In the genomic region with DNA sequence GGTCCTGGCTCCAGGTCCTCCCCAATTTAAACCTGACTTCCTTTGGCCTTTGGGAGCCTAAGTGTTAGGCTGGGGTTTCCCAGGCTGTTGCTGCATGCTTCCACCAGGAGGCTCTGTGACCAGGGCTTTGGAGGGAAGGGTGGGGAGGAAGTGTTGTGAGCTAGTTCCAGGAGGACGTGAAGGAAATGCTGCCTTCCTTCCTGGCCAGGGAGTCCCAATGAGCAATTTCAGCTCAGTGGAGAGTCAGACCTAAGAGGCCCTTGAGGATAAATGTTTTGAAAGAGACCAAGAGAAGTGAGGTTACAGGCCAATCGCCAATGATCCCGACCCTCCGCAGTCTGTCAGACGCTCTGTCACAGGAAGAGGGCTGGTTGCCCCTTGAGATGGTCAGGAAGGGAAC, we compare ENCODE assay signal across 8 mouse cellular contexts. TPM values are rescaled to one million over a fixed set of nuclear protein-coding genes. Genes with fewer than 3 reads are reported as not detected.
A peak's percentile ranks its signal among the peaks of the same experiment; 100 is the strongest.
DNase-seq lines count a peak whose midpoint lies in the region; ATAC-seq and TF ChIP-seq lines count a peak whose summit lies in the region.

No protein-coding gene starts in this region.

- 0 out of 2 replicates have a peak overlapping the region, but pooled peaks have one; percentile 54 for H3K9ac ChIP-seq in embryonic facial prominence, embryonic 13.5 days
- peak overlapping the region; percentile 9 for H3K9ac ChIP-seq in liver, adult 2 months (ENCODE audit: low read depth, low read length)

- peak; percentile 23 for DNase-seq in CD4-positive helper T cell, adult 2 months (ENCODE audit: low read depth, low spot score)
- DNase-seq in adrenal gland, postnatal 10 days = peak; percentile 82
- peak; percentile 92 for DNase-seq in heart, adult 8-10 months (ENCODE audit: low spot score)
- DNase-seq in kidney, adult 8-10 months = peak; percentile 78 to 80
- DNase-seq in liver, adult 2 months (ENCODE audit: extremely low read depth, low read depth, low spot score) = peak; percentile 70
- DNase-seq in thymus, postnatal 25 days = peak; percentile 72

- 23% methylated on average over 5 of the region's 5 CpGs for WGBS in embryonic facial prominence, embryonic 13.5 days
- WGBS in liver, adult 2 months = 23% methylated on average over 5 of the region's 5 CpGs

- H3K36me3 ChIP-seq in embryonic facial prominence, embryonic 13.5 days = no peaks in the 10 kb centered on the region
- H3K36me3 ChIP-seq in liver, adult 2 months (ENCODE audit: control insufficient read depth, insufficient read depth, low read length) = no peaks in the 10 kb centered on the region
- H3K36me3 ChIP-seq in myocyte (ENCODE audit: control insufficient read depth, insufficient read depth) = no peaks in the 10 kb centered on the region

- peak; percentile 96 for TF ChIP-seq CTCF in liver, adult 2 months (IDR thresholded peaks at IDR 0.05; ENCODE audit: low read depth, low read length)

- peak overlapping the region; percentile 47 for H3K4me2 ChIP-seq in embryonic facial prominence, embryonic 13.5 days
- peak overlapping the region; percentile 36 for H3K4me2 ChIP-seq in myocyte (ENCODE audit: low read depth)

- H3K4me1 ChIP-seq in embryonic facial prominence, embryonic 13.5 days = peaks cover 13% of the 10 kb centered on the region
- H3K4me1 ChIP-seq in liver, adult 2 months (ENCODE audit: control insufficient read depth, insufficient read depth, low read length) = peaks cover 15% of the 10 kb centered on the region

- no peak overlapping the region for H3ac ChIP-seq in myocyte (ENCODE audit: control insufficient read depth, insufficient read length)

- H3K9me3 ChIP-seq in embryonic facial prominence, embryonic 13.5 days = no peaks in the 10 kb centered on the region

- no peaks in the 10 kb centered on the region; the same call in 1 of the 2 replicates for H3K79me2 ChIP-seq in liver, adult 2 months (ENCODE audit: control insufficient read depth, insufficient read depth, low read length)
- no peaks in the 10 kb centered on the region for H3K79me2 ChIP-seq in myocyte (ENCODE audit: control insufficient read depth, insufficient read depth)

- ATAC-seq in embryonic facial prominence, embryonic 13.5 days (ENCODE audit: insufficient number of reproducible peaks, insufficient read depth, low FRiP score, low TSS enrichment, low read depth) = no peak

- H3K4me3 ChIP-seq in embryonic facial prominence, embryonic 13.5 days = 0 out of 2 replicates have a peak overlapping the region, but pooled peaks have one; percentile 9
- no peak overlapping the region for H3K4me3 ChIP-seq in liver, adult 2 months (ENCODE audit: insufficient read depth, low read depth, low read length)
- H3K4me3 ChIP-seq in myocyte = no peak overlapping the region

- peaks cover 30% of the 10 kb centered on the region for H3K27me3 ChIP-seq in embryonic facial prominence, embryonic 13.5 days
- H3K27me3 ChIP-seq in liver, adult 2 months (ENCODE audit: control insufficient read depth, insufficient read depth, low read length) = no peaks in the 10 kb centered on the region
- H3K27me3 ChIP-seq in myocyte (ENCODE audit: control insufficient read depth, insufficient read depth, insufficient read length) = no peaks in the 10 kb centered on the region

- no peak overlapping the region for H3K27ac ChIP-seq in embryonic facial prominence, embryonic 13.5 days
- peak overlapping the region; percentile 51 for H3K27ac ChIP-seq in liver, adult 2 months (replicated peaks; ENCODE audit: insufficient read depth, low read depth, low read length)

- TF ChIP-seq POLR2A in liver, adult 2 months (IDR thresholded peaks at IDR 0.05; ENCODE audit: extremely low read depth, insufficient read depth, low read length) = no peak
- TF ChIP-seq POLR2A in myocyte (IDR thresholded peaks at IDR 0.05; ENCODE audit: insufficient read length, low read depth) = no peak

TF ChIP-seq in myocyte, 11 proteins besides CTCF, POLR2A, EP300 and RAD21:
- TF ChIP-seq POLR2AphosphoS2 (IDR thresholded peaks at IDR 0.05; ENCODE audit: insufficient read length, low read depth) (no peak), USF1 (IDR thresholded peaks at IDR 0.05; ENCODE audit: low read depth) (no peak), CEBPB (IDR thresholded peaks at IDR 0.05; ENCODE audit: insufficient read depth, poor library complexity, severe bottlenecking) (no peak), SRF (IDR thresholded peaks at IDR 0.05; ENCODE audit: control insufficient read depth, insufficient read length, low read depth) (no peak), REST (IDR thresholded peaks at IDR 0.05; ENCODE audit: insufficient read depth, insufficient read length) (no peak), MAX (IDR thresholded peaks at IDR 0.05; ENCODE audit: low read depth) (no peak), E2F4 (IDR thresholded peaks at IDR 0.05; ENCODE audit: insufficient read depth) (no peak), TCF12 (IDR thresholded peaks at IDR 0.05; ENCODE audit: insufficient read depth, poor library complexity, severe bottlenecking) (no peak), TCF3 (IDR thresholded peaks at IDR 0.05; ENCODE audit: insufficient read length, low read depth) (no peak), MYOG (IDR thresholded peaks at IDR 0.05; ENCODE audit: control insufficient read depth in 1 of 3, insufficient read depth in 1 of 3, insufficient read length in 2 of 3, low read depth in 2 of 3) (no peak), MYOD1 (IDR thresholded peaks at IDR 0.05; ENCODE audit: control insufficient read depth in 1 of 3, insufficient read length in 2 of 3, low read depth in 2 of 3) (no peak)
TF ChIP-seq in myocyte: peak in this region for 0.

RNA-seq across cellular contexts. Expression of a gene that starts 7.1 kb away (rescaled TPM):
- total RNA-seq in adrenal gland, postnatal 10 days (2021) = 100 to 1,000 TPM; 315 to 378 TPM
- 164 and 216 TPM in 2 replicates for polyA plus RNA-seq in embryonic facial prominence, embryonic 13.5 days (2015; fragmentation: Nextera tagmentation; extraction: Ambion mirVana)
- 100 to 1,000 TPM; 113 to 146 (median 132) TPM for total RNA-seq in heart, adult 8-10 months (2022)
- 563 and 653 TPM in 2 replicates for total RNA-seq in liver, adult 2 months (2014; rRNA removed)
- polyA plus RNA-seq in liver, adult 2 months (2012; rRNA removed) = 365 and 397 TPM in 2 replicates
- 99.6 TPM for polyA plus RNA-seq in myocyte (2012; fragmentation: generic; extraction: Trizol)

RNA-seq across cellular contexts. Expression of a gene that starts 29.7 kb away (rescaled TPM):
- total RNA-seq in adrenal gland, postnatal 10 days (2021) = 10 to 100 TPM; 41.7 to 43.4 TPM
- polyA plus RNA-seq in embryonic facial prominence, embryonic 13.5 days (2015; fragmentation: Nextera tagmentation; extraction: Ambion mirVana) = 1.4 and 1.6 TPM in 2 replicates
- total RNA-seq in heart, adult 8-10 months (2022) = 10 to 100 TPM; 15.4 to 19.9 (median 18.0) TPM
- total RNA-seq in liver, adult 2 months (2014; rRNA removed) = 84.6 and 88.6 TPM in 2 replicates
- polyA plus RNA-seq in liver, adult 2 months (2012; rRNA removed) = 56.3 and 68.3 TPM in 2 replicates
- polyA plus RNA-seq in myocyte (2012; fragmentation: generic; extraction: Trizol) = 0.01 TPM

RNA-seq across cellular contexts. Expression of a gene that starts 42.2 kb away (rescaled TPM):
- total RNA-seq in adrenal gland, postnatal 10 days (2021) = 10 to 100 TPM; 15.0 to 43.0 TPM
- 0.36 TPM in 1 of 2 replicates, not detected in the other for polyA plus RNA-seq in embryonic facial prominence, embryonic 13.5 days (2015; fragmentation: Nextera tagmentation; extraction: Ambion mirVana)
- not detected for total RNA-seq in heart, adult 8-10 months (2022)
- 345 and 386 TPM in 2 replicates for total RNA-seq in liver, adult 2 months (2014; rRNA removed)
- 395 and 462 TPM in 2 replicates for polyA plus RNA-seq in liver, adult 2 months (2012; rRNA removed)
- polyA plus RNA-seq in myocyte (2012; fragmentation: generic; extraction: Trizol) = not detected

Comparison
In these comparisons a context has a peak if more than half of its experiments do, and no peak if none do; other contexts are left out.
1. DNase-seq: peak in every context shown above with its lines; median percentile 92 in heart, adult 8-10 months; 82 in adrenal gland, postnatal 10 days; 79 in kidney, adult 8-10 months; 72 in thymus, postnatal 25 days; 70 in liver, adult 2 months; 23 in CD4-positive helper T cell, adult 2 months.
2. RNA of a gene that starts 42.2 kb away (total RNA-seq): 345 to 386 TPM in liver, adult 2 months and 15.0 to 43.0 TPM in adrenal gland, postnatal 10 days; not detected in heart, adult 8-10 months; every median in the first group is over 10 times any median in the second.